Mouse (Mus musculus): ENCODE measurements around the gene Tmem79. TPM values are rescaled to one million over a fixed set of nuclear protein-coding genes. Genes with fewer than 3 reads are reported as not detected.

The Tmem79 gene
- polyA plus RNA-seq, 1 experiment from 2014 or later = 0.66 TPM

GRCm38 (mm10) chr3:88339006-88339405, 3.1 kb upstream of the Tmem79 start:
- 85% methylated on average over 3 of the region's 3 CpGs for WGBS
- no peak for ATAC-seq
- 0 out of 2 replicates have a peak overlapping the region, but pooled peaks have one; percentile 11 for H3K9ac ChIP-seq (replicated peaks)

GRCm38 (mm10) chr3:88338316-88338715, 2.4 kb upstream of the Tmem79 start:
- Histone ChIP-seq H3K27me3 (no peaks in the 10 kb centered on the region), H3K36me3 (peaks cover 19% of the 10 kb centered on the region), H3K9me3 (no peaks in the 10 kb centered on the region), H3K9ac (replicated peaks) (no peak overlapping the region), H3K4me3 (replicated peaks) (no peak overlapping the region), H3K4me1 (replicated peaks) (peaks cover 30% of the 10 kb centered on the region), H3K4me2 (replicated peaks) (no peak overlapping the region), H3K27ac (no peak overlapping the region)
- no peak for ATAC-seq
- 96% methylated on average over 7 of the region's 7 CpGs for WGBS

More at GRCm38 (mm10) chr3:88339006-88339405, 3.1 kb upstream of the Tmem79 start:
- H3K4me2 ChIP-seq (replicated peaks) = no peak overlapping the region; the same call in 1 of the 2 replicates
- peaks cover 26% of the 10 kb centered on the region for H3K36me3 ChIP-seq
- H3K27ac ChIP-seq = no peak overlapping the region
- H3K4me3 ChIP-seq (replicated peaks) = no peak overlapping the region
- H3K27me3 ChIP-seq = no peaks in the 10 kb centered on the region
- H3K4me1 ChIP-seq (replicated peaks) = peaks cover 30% of the 10 kb centered on the region
- no peaks in the 10 kb centered on the region for H3K9me3 ChIP-seq

- 0 out of 2 replicates have a peak overlapping the region, but pooled peaks have one; percentile 30 for H3K27ac ChIP-seq
- WGBS = 88% methylated on average over 11 of the region's 11 CpGs
- H3K9ac ChIP-seq (replicated peaks) = peak overlapping the region; percentile 53
- H3K9me3 ChIP-seq = no peaks in the 10 kb centered on the region
- H3K36me3 ChIP-seq = peaks cover 11% of the 10 kb centered on the region
- H3K4me2 ChIP-seq (replicated peaks) = peak overlapping the region; percentile 73
- no peak for ATAC-seq
- H3K4me1 ChIP-seq (replicated peaks) = peaks cover 30% of the 10 kb centered on the region
- peak overlapping the region; percentile 73 for H3K4me3 ChIP-seq (replicated peaks)
- no peaks in the 10 kb centered on the region for H3K27me3 ChIP-seq
Observed at GRCm38 (mm10) chr3:88337367-88338020, 1.5 kb upstream of the Tmem79 start.

- no peaks in the 10 kb centered on the region for H3K9me3 ChIP-seq
- peak overlapping the region; percentile 94 for H3K27ac ChIP-seq
- peak overlapping the region; percentile 73 for H3K4me2 ChIP-seq (replicated peaks)
- ATAC-seq = peak; percentile 69
- H3K9ac ChIP-seq (replicated peaks) = peak overlapping the region; percentile 90
- 1% methylated on average over 27 of the region's 27 CpGs for WGBS
- no peaks in the 10 kb centered on the region for H3K27me3 ChIP-seq
- no peaks in the 10 kb centered on the region for H3K36me3 ChIP-seq
- peaks cover 30% of the 10 kb centered on the region for H3K4me1 ChIP-seq (replicated peaks)
- H3K4me3 ChIP-seq (replicated peaks) = peak overlapping the region; percentile 73
Observed at GRCm38 (mm10) chr3:88335436-88336053, 403 bp downstream of the Tmem79 start.

- peak overlapping the region; percentile 90 for H3K9ac ChIP-seq (replicated peaks)
- 39% methylated on average over 3 of the region's 3 CpGs for WGBS
- H3K4me3 ChIP-seq (replicated peaks) = peak overlapping the region; percentile 73
- no peaks in the 10 kb centered on the region for H3K27me3 ChIP-seq
- H3K4me2 ChIP-seq (replicated peaks) = peak overlapping the region; percentile 73
- H3K27ac ChIP-seq = no peak overlapping the region
- peaks cover 30% of the 10 kb centered on the region for H3K4me1 ChIP-seq (replicated peaks)
- H3K9me3 ChIP-seq = no peaks in the 10 kb centered on the region
- no peak for ATAC-seq
- H3K36me3 ChIP-seq = no peaks in the 10 kb centered on the region
Observed at GRCm38 (mm10) chr3:88334902-88335435, 979 bp downstream of the Tmem79 start.

DNA sequence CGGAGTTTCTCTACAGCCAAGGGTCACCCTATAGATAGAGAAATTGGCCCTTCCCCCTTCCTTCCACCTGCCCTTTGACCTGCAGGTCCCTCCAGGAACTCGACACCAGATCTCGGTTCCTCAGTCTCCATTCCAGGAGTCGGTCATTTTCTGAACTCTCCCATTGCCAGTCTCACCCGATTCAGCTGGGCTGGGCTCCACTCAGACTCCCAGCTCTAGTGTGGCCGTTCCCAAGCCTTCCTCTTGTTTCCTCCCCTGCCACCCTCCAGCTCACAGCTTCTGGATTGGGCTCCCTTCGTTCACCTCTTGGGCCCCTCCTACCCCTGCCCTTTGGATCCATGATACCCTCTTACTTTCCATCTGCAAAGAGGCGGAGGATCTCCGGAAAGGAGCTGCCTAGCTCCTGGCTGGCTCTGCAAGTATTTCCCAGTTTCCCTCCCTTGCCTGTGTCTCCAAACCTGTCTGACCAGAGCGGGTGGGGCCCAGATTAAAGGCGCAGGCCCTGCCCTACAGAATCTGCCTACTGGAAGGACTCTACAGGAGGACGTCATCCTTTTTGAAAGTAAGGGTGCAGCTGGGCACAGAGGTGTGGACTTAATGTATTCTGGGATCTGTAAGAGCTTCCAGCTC, 1.8 kb downstream of the Tmem79 start:
- H3K27ac ChIP-seq = no peak overlapping the region
- peaks cover 8% of the 10 kb centered on the region for H3K36me3 ChIP-seq
- no peak overlapping the region for H3K4me3 ChIP-seq (replicated peaks)
- no peaks in the 10 kb centered on the region for H3K9me3 ChIP-seq
- 63% methylated on average over 12 of the region's 12 CpGs for WGBS
- no peaks in the 10 kb centered on the region for H3K27me3 ChIP-seq
- H3K4me2 ChIP-seq (replicated peaks) = no peak overlapping the region
- H3K4me1 ChIP-seq (replicated peaks) = peaks cover 30% of the 10 kb centered on the region
- no peak for ATAC-seq
- H3K9ac ChIP-seq (replicated peaks) = no peak overlapping the region

GRCm38 (mm10) chr3:88331282-88331681, 4.7 kb downstream of the Tmem79 start:
- H3K27me3 ChIP-seq = no peaks in the 10 kb centered on the region
- H3K9ac ChIP-seq (replicated peaks) = no peak overlapping the region
- ATAC-seq = no peak
- H3K4me2 ChIP-seq (replicated peaks) = no peak overlapping the region
- no peak overlapping the region for H3K27ac ChIP-seq
- H3K36me3 ChIP-seq = peaks cover 23% of the 10 kb centered on the region
- 35% methylated on average over 2 of the region's 2 CpGs for WGBS
- no peaks in the 10 kb centered on the region for H3K9me3 ChIP-seq
- H3K4me1 ChIP-seq (replicated peaks) = peaks cover 8% of the 10 kb centered on the region
- H3K4me3 ChIP-seq (replicated peaks) = no peak overlapping the region

GRCm38 (mm10) chr3:88328956-88329355, 7.0 kb downstream of the Tmem79 start:
- 85% methylated on average over 5 of the region's 5 CpGs for WGBS
- Histone ChIP-seq H3K9me3 (no peaks in the 10 kb centered on the region), H3K27me3 (no peaks in the 10 kb centered on the region), H3K4me1 (replicated peaks) (peaks cover 18% of the 10 kb centered on the region), H3K36me3 (peaks cover 23% of the 10 kb centered on the region), H3K4me2 (replicated peaks) (no peak overlapping the region), H3K27ac (no peak overlapping the region), H3K9ac (replicated peaks) (no peak overlapping the region), H3K4me3 (replicated peaks) (no peak overlapping the region)
- no peak for ATAC-seq

- Histone ChIP-seq H3K36me3 (peaks cover 57% of the 10 kb centered on the region), H3K27ac (no peak within 1 kb of the TSS), H3K9me3 (no peaks in the 10 kb centered on the region), H3K27me3 (no peaks in the 10 kb centered on the region), H3K4me3 (replicated peaks) (peak within 1 kb of the TSS; percentile 75), H3K4me1 (replicated peaks) (peaks cover 18% of the 10 kb centered on the region), H3K4me2 (replicated peaks) (peak within 1 kb of the TSS; percentile 67), H3K9ac (replicated peaks) (peak within 1 kb of the TSS; percentile 78)
- peak; percentile 90 for ATAC-seq
- 4% methylated on average over 10 of the region's 10 CpGs for WGBS
Observed at GRCm38 (mm10) chr3:88324951-88325405, 11.0 kb downstream of the Tmem79 start, which contains the start of gene Glmp. Glmp (plus strand) TSS chr3:88325023.

DNA sequence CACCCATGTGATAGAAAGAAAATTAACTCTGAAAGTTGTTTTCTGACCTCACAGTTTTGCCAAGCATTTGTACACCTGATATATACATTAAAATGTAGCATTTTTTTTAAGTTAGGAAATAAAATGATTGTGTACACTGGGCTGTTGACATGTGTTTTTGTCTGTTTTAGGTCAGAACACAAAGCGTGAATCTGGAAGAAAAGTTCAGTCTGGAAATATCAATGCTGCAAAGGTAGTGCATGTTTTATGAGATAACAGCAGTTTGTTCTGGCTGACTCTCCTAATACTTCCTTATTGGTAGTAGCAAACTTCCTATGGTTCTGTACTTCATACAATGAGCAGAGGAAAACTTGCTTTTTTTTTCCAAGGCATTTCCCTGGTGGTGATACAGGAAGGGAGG, 36.8 kb downstream of the Tmem79 start:
- Histone ChIP-seq H3K4me3 (replicated peaks) (no peak overlapping the region), H3K27ac (no peak overlapping the region), H3K9me3 (no peaks in the 10 kb centered on the region), H3K27me3 (no peaks in the 10 kb centered on the region), H3K4me1 (replicated peaks) (peaks cover 26% of the 10 kb centered on the region), H3K4me2 (replicated peaks) (peak overlapping the region; percentile 93; the same call in 1 of the 2 replicates), H3K9ac (replicated peaks) (no peak overlapping the region), H3K36me3 (peaks cover 47% of the 10 kb centered on the region)
- ATAC-seq = no peak
- WGBS = 94% methylated on average over 1 of the region's 1 CpGs

DNA sequence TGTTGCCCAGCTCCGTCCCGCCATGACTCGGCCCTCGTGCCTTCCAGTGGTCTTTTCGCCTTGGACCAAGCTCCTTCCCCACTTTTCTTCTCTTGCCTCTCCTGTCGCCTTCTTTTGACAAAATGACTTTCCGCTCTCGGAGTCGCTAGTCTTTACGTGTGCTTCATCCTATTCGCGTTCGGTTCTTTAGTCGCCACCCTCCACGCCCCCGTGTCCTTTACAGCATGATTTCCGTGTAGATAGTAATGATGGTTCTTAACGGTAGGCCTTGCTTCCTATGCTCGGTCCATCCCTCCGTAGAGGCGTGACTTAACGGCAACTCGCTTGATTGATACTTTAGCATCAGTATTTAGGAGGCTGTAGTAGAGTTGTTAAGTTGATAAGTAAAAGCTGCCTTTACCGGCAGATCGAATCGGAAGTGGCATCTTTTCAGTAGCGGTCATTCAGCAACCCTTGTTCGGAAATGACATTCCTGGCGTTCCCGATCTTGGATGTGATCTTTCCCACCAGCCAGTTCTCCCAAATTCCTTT, 38.6 kb downstream of the Tmem79 start:
- peaks cover 32% of the 10 kb centered on the region for H3K36me3 ChIP-seq

More for the DNA sequence above, 38.6 kb downstream of the Tmem79 start:
- peaks cover 26% of the 10 kb centered on the region for H3K4me1 ChIP-seq (replicated peaks)
- H3K9me3 ChIP-seq = no peaks in the 10 kb centered on the region
- peak overlapping the region; percentile 63 for H3K4me3 ChIP-seq (replicated peaks)
- WGBS = under 1% methylated on average over 30 of the region's 30 CpGs
- no peaks in the 10 kb centered on the region for H3K27me3 ChIP-seq
- H3K9ac ChIP-seq (replicated peaks) = peak overlapping the region; percentile 85
- H3K27ac ChIP-seq = peak overlapping the region; percentile 93
- H3K4me2 ChIP-seq (replicated peaks) = peak overlapping the region; percentile 93
- no peak for ATAC-seq
